Mouse (Mus musculus) C2C12 (cell line): ENCODE measurements around the gene Hck. TPM values are rescaled to one million over a fixed set of nuclear protein-coding genes. Genes with fewer than 3 reads are reported as not detected.

ENCODE experiments used
- H3K27me3 ChIP-seq: one replicate; pipeline ENCODE4 v1.6.1; 2011; ENCODE audit not compliant: control insufficient read depth, insufficient read depth, insufficient read length
- H3K36me3 ChIP-seq: one replicate; pipeline ENCODE4 v1.6.1; 2011; ENCODE audit not compliant: control insufficient read depth, insufficient read depth
- H3K4me3 ChIP-seq: one replicate; pipeline ENCODE4 v1.5.1; 2011; ENCODE audit warnings: mild to moderate bottlenecking, control low read depth; ENCODE audit not compliant: poor library complexity, insufficient read depth, severe bottlenecking
- H3K79me2 ChIP-seq: one replicate; pipeline ENCODE4 v1.6.1; 2011; ENCODE audit not compliant: control insufficient read depth, insufficient read depth
- H3K79me3 ChIP-seq: one replicate; pipeline ENCODE4 v1.6.1; 2011; ENCODE audit warnings: low read depth, control low read depth
- H3ac ChIP-seq: one replicate; pipeline ENCODE3; 2011; ENCODE audit warnings: low read depth; ENCODE audit not compliant: control insufficient read depth, insufficient read length
- CEBPB ChIP-seq: IDR thresholded peaks from one replicate; pipeline ENCODE4 v1.6.1; 2011; ENCODE audit warnings: low read depth, mild to moderate bottlenecking, control low read depth, moderate library complexity
- CTCF ChIP-seq: IDR thresholded peaks from one replicate; pipeline ENCODE4 v1.5.1; 2011; ENCODE audit not compliant: control insufficient read depth, insufficient read depth, insufficient read length
- FOSL1 ChIP-seq: IDR thresholded peaks from one replicate; pipeline ENCODE4 v1.8.0; 2011; ENCODE audit warnings: mild to moderate bottlenecking, low read length; ENCODE audit not compliant: poor library complexity, insufficient read depth, severe bottlenecking
- MAX ChIP-seq: IDR thresholded peaks from one replicate; pipeline ENCODE4 v1.6.1; 2011; ENCODE audit warnings: mild to moderate bottlenecking, control low read depth
- MYOD1 ChIP-seq: IDR thresholded peaks from one replicate; pipeline ENCODE4 v1.6.1; 2011; ENCODE audit warnings: low read depth; ENCODE audit not compliant: control insufficient read depth, insufficient read length
- MYOG ChIP-seq: IDR thresholded peaks from one replicate; pipeline ENCODE4 v1.6.1; 2011; ENCODE audit not compliant: control insufficient read depth, insufficient read length; ENCODE audit errors: extremely low read depth
- USF1 ChIP-seq: IDR thresholded peaks from one replicate; pipeline ENCODE4 v1.6.1; 2011; ENCODE audit warnings: low read depth, mild to moderate bottlenecking, control low read depth, moderate library complexity
- polyA plus RNA-seq: library from polyadenylated mRNA; unstranded; fragments of >200 nt; fragmentation: generic; extraction: Trizol; gene quantifications from one replicate; pipeline ENCODE4 v1.2.1, GENCODE M21; 2012; ENCODE audit warnings: missing spikeins

The Hck gene
- polyA plus RNA-seq, 1 experiment, result 0.32 TPM

- Histone ChIP-seq H3K27me3 (peaks cover 44% of the 10 kb centered on the region), H3K36me3 (no peaks in the 10 kb centered on the region)
Observed at GRCm38 (mm10) chr2:153111298-153111697, 3.0 kb downstream of the Hck start.

GRCm38 (mm10) chr2:153115679-153116081 lies 7.4 kb downstream of the Hck start:
- TF ChIP-seq USF1 (no peak), CEBPB (no peak), MYOD1 (no peak), FOSL1 (no peak), MAX (no peak), CTCF (no peak), MYOG (no peak)
- H3ac ChIP-seq, result no peak overlapping the region
- H3K27me3 ChIP-seq, result peaks cover 9% of the 10 kb centered on the region
- H3K79me2 ChIP-seq, result no peaks in the 10 kb centered on the region
- no peaks in the 10 kb centered on the region for H3K79me3 ChIP-seq
- H3K4me3 ChIP-seq, result no peak overlapping the region
- no peaks in the 10 kb centered on the region for H3K36me3 ChIP-seq

More at GRCm38 (mm10) chr2:153111298-153111697, 3.0 kb downstream of the Hck start:
- TF ChIP-seq FOSL1 (no peak), USF1 (no peak), CEBPB (no peak), CTCF (no peak), MAX (no peak), MYOG (no peak), MYOD1 (no peak)
- Histone ChIP-seq H3K79me2 (no peaks in the 10 kb centered on the region), H3K79me3 (no peaks in the 10 kb centered on the region), H3K4me3 (no peak overlapping the region), H3ac (no peak overlapping the region)

- peaks cover 9% of the 10 kb centered on the region for H3K27me3 ChIP-seq
- H3ac ChIP-seq, result no peak overlapping the region
- no peaks in the 10 kb centered on the region for H3K79me3 ChIP-seq
- H3K36me3 ChIP-seq, result no peaks in the 10 kb centered on the region
- no peak for TF ChIP-seq CEBPB
- TF ChIP-seq MYOG, result no peak
- TF ChIP-seq USF1, result no peak
- TF ChIP-seq CTCF, result no peak
- TF ChIP-seq FOSL1, result no peak
- TF ChIP-seq MAX, result no peak
- no peak for TF ChIP-seq MYOD1
- H3K4me3 ChIP-seq, result no peak overlapping the region
- H3K79me2 ChIP-seq, result no peaks in the 10 kb centered on the region
Observed at GRCm38 (mm10) chr2:153117051-153117486, 8.8 kb downstream of the Hck start.

- no peak overlapping the region for H3ac ChIP-seq
- no peaks in the 10 kb centered on the region for H3K36me3 ChIP-seq
- TF ChIP-seq FOSL1 (no peak), MYOD1 (no peak), USF1 (no peak)
- no peak overlapping the region for H3K4me3 ChIP-seq
- H3K27me3 ChIP-seq, result no peaks in the 10 kb centered on the region
- H3K79me3 ChIP-seq, result no peaks in the 10 kb centered on the region
- no peaks in the 10 kb centered on the region for H3K79me2 ChIP-seq
Observed at GRCm38 (mm10) chr2:153119488-153119887, 11.2 kb downstream of the Hck start.

- H3ac ChIP-seq, result no peak overlapping the region
- no peak for TF ChIP-seq USF1
- TF ChIP-seq CTCF, result no peak
- TF ChIP-seq MYOG, result no peak
- no peak for TF ChIP-seq MAX
- no peak for TF ChIP-seq MYOD1
- TF ChIP-seq CEBPB, result no peak
- TF ChIP-seq FOSL1, result no peak
- H3K79me3 ChIP-seq, result no peaks in the 10 kb centered on the region
- no peak overlapping the region for H3K4me3 ChIP-seq
- no peaks in the 10 kb centered on the region for H3K27me3 ChIP-seq
- H3K36me3 ChIP-seq, result no peaks in the 10 kb centered on the region
- no peaks in the 10 kb centered on the region for H3K79me2 ChIP-seq
Observed at GRCm38 (mm10) chr2:153120126-153120525, 11.9 kb downstream of the Hck start.

- TF ChIP-seq FOSL1, result peak; percentile 68
- TF ChIP-seq USF1, result no peak
- peak; percentile 83 for TF ChIP-seq MAX
- H3K79me2 ChIP-seq, result no peaks in the 10 kb centered on the region
Observed at GRCm38 (mm10) chr2:153121821-153122615, 13.8 kb downstream of the Hck start.

More at GRCm38 (mm10) chr2:153121821-153122615, 13.8 kb downstream of the Hck start:
- H3K27me3 ChIP-seq, result peaks cover 4% of the 10 kb centered on the region
- H3ac ChIP-seq, result no peak overlapping the region
- H3K36me3 ChIP-seq, result no peaks in the 10 kb centered on the region
- no peak overlapping the region for H3K4me3 ChIP-seq
- no peaks in the 10 kb centered on the region for H3K79me3 ChIP-seq
